Mouse (Mus musculus) CD4-positive naive resting alpha-beta T cell, adult 76 days (primary cell): Measurements from ENCODE around the gene Amz1. TPM values are rescaled to one million over a fixed set of nuclear protein-coding genes. Genes with fewer than 3 reads are reported as not detected.

Source experiments
- total RNA-seq: library from RNA; stranded (reverse); gene quantifications from one replicate; pipeline ENCODE4 v1.2.4, GENCODE M21; 2023

The Amz1 gene
- 5.2 TPM for total RNA-seq

DNA sequence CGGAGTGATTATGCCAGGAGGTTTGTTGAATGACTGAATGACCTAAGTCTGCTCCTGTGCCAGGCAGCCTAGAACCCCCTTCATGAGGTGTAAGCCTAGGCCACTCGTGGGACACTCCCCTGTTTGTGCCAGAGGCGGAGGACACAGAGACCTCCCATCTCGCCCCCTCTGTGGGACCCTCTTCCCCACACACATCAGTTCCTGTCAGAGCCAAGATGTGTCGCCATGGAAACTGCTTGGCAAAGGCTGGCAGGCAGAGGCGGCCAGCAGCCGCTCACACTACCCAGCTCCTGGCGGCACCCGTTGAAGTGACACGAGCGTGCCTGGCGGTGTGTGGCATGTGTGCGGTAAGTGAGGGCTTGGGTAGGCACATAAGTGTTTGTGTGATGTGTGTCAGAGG is at the start of gene Amz1:
Amz1 (plus strand) TSS at position 306 of the 400 bp plus-strand sequence.

DNA sequence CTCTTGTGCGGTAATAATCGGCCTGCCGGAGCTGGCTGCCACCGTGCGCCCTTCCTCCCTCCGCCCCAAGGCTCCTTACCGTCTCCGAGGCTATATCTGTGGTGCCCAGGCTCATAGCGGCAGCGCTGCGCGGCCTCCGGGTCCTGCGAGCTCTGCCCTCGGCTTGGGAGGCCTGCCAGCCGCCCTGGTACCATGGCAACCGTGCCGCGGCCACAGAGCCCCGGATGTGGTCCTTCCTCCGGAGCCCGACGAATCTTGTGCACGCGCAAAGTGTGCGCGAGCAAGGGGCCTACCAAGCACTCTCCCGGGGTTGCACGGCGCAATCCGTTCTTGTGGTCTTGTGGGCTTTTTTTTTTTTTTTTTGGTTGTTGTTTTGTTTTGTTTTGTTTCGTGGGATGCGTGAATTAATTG is 21.8 kb upstream of the Amz1 start, which contains the start of gene Iqce:
Iqce (minus strand) TSS at position 276 of the 411 bp plus-strand sequence.

DNA sequence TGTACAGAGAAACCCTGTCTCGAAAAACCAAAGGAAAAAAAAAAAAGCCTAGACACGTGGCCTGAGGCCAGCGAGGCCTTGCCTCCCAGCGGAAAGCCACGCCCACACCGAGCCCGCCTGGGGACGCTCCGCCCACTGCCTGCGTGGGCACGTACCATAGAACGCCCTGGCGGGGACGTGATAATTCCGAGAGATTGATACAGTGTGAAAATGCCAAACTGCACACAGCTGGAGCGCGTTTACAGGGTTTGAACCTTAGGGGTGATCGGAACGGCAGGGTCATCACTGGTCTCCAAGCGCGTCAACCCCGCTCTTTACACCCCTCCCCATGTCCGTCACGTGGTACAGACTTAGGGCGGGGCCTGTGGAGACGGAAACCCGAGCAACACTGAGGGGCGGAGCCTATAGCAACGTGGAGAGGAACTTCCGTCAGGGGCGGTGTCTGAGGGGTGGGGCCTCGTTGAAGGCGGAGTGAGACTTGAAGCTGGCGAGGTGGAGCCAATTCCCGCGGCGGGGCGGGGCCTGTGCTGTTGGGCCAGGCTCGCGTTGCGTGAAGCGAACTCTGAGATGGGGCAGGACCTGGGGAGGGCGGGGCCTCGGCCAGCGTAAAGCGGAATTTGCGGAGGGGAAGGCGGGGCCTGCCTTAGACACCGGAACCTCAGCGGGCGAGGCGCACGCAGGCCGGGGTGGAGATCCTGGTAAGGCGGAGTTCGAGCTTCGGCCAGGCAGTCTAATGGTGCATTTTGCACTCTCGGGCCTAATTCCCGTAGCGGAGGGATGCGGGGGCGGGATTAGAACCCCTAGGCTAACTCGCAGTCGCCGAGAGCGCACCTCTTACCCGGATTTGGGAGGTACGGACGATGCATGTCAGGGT is 19.3 kb upstream of the Amz1 start, which contains the start of gene Brat1:
Brat1 (plus strand) TSS at position 634 of the 874 bp plus-strand sequence.

Other genes with a start within 250 kb of the Amz1 start
- gene Chst12, start 218.6 kb upstream of the Amz1 start, total RNA-seq: 9.1 TPM
- 1.0 TPM for gene Grifin, start 159.1 kb upstream of the Amz1 start, total RNA-seq
- 102 TPM for gene Lfng, start 116.8 kb upstream of the Amz1 start, total RNA-seq
- 114 TPM for gene Ttyh3, start 75.1 kb upstream of the Amz1 start, total RNA-seq
- gene Iqce, start 21.7 kb upstream of the Amz1 start, total RNA-seq: 43.6 TPM
- 18.2 TPM for gene Brat1, start 19.1 kb upstream of the Amz1 start, total RNA-seq
- 20.8 TPM for gene Gna12, start 106.3 kb downstream of the Amz1 start, total RNA-seq